Mouse (Mus musculus) heart, embryonic 15.5 days (tissue): Measurements from ENCODE around the gene Chac2. TPM values are rescaled to one million over a fixed set of nuclear protein-coding genes. Genes with fewer than 3 reads are reported as not detected.
"Not testable (repeated sequence)": the region's sequence is repeated elsewhere in the genome, so short reads cannot be mapped to it uniquely, and the experiment has no call there.

Experiments used
- ATAC-seq: fragments of 200-750 bp; cut with Nextera tagmentation; replicated peaks from 2 replicates; pipeline ENCODE4 v1.8.0; 2017; ENCODE audit warnings: low read depth, moderate TSS enrichment; ENCODE audit not compliant: insufficient number of reproducible peaks, insufficient read depth, low FRiP score
- H3K27ac ChIP-seq: fragments of 300-500 bp; sonication (generic); 2 replicates; pipeline ENCODE4 v1.5.1; 2015; ENCODE audit warnings: mild to moderate bottlenecking, inconsistent platforms
- H3K27me3 ChIP-seq: fragments of 300-500 bp; sonication (generic); 2 replicates; pipeline ENCODE4 v1.6.1; 2015; ENCODE audit warnings: inconsistent platforms
- H3K36me3 ChIP-seq: fragments of 300-500 bp; sonication (generic); 2 replicates; pipeline ENCODE4 v1.6.1; 2015; ENCODE audit warnings: mild to moderate bottlenecking, inconsistent platforms
- H3K4me1 ChIP-seq: fragments of 300-500 bp; sonication (generic); replicated peaks from 2 replicates; pipeline ENCODE4 v1.6.1; 2015; ENCODE audit warnings: inconsistent platforms
- H3K4me2 ChIP-seq: fragments of 300-500 bp; sonication (generic); 2 replicates; pipeline ENCODE4 v1.6.1; 2015; ENCODE audit warnings: inconsistent platforms, mild to moderate bottlenecking, moderate library complexity
- H3K4me3 ChIP-seq: fragments of 300-500 bp; sonication (generic); 2 replicates; pipeline ENCODE4 v1.5.1; 2015; ENCODE audit warnings: mild to moderate bottlenecking, inconsistent platforms
- H3K9ac ChIP-seq: fragments of 300-500 bp; sonication (generic); 2 replicates; pipeline ENCODE4 v1.6.1; 2015; ENCODE audit warnings: mild to moderate bottlenecking, inconsistent platforms
- H3K9me3 ChIP-seq: fragments of 300-500 bp; sonication (generic); replicated peaks from 2 replicates; pipeline ENCODE4 v1.6.1; 2016; ENCODE audit warnings: inconsistent platforms
- WGBS: fragments of 180-500 bp; shearing (Covaris S2); methylation state at CpG from one replicate; pipeline ENCODE4 v1.1.7; 2015; ENCODE audit warnings: mixed read lengths; 5-methylcytosine and 5-hydroxymethylcytosine counted together
- polyA plus RNA-seq: library from polyadenylated mRNA; unstranded; fragments of >200 nt; fragmentation: Nextera tagmentation; extraction: Ambion mirVana; gene quantifications from 2 replicates; pipeline ENCODE4 v1.2.1, GENCODE M21; 2015

Gene Chac2
- polyA plus RNA-seq: 14.7 and 18.2 TPM in 2 replicates

DNA sequence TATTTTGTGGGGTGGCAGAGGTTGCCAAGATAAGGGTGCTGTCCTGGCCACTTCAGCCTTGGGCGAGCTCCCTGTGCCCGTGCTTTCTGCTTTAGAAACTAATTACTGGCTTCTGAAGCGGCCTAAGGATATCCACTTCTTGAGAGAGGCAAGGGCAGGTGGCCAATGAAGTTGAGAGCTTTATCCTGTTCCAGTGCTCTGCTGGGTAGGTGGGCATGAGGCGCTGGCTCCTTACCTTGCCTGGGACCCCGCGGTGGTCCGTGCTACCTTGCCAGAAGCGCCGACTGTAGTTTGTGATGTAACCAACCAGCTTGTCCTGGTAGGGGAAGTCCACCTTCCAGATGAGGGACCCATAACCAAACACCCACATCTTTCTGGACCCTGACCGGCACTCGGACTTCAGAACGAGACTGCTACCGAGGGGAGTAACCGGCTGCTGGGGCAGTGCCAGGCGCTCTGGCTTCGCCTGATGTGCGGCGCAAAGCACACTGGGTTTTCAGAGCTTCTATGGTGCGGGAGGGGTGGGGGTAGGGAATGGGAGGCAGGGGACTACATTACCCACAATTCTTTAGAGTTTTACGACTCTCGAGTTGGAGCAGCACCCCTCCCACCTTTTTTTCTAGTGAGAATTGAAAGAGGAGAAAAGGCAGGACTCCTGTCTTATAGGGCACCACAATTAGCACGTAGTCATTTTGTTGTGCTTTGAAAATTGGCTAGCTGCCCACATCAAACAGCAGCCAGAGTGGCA lies at the start of gene Chac2:
Gene Chac2, minus strand, starts transcription at position 474 of the 748 bp plus-strand sequence.
- ATAC-seq: peak; percentile 96
- Histone ChIP-seq H3K27ac (peak within 1 kb of the TSS; percentile 87), H3K4me2 (peak within 1 kb of the TSS; percentile 78), H3K4me1 (peaks cover 9% of the 10 kb centered on the region), H3K4me3 (peak within 1 kb of the TSS; percentile 73), H3K36me3 (no peaks in the 10 kb centered on the region), H3K9ac (peak within 1 kb of the TSS; percentile 77), H3K9me3 (no peaks in the 10 kb centered on the region), H3K27me3 (no peaks in the 10 kb centered on the region)
- WGBS: under 1% methylated on average over 22 of the region's 22 CpGs

DNA sequence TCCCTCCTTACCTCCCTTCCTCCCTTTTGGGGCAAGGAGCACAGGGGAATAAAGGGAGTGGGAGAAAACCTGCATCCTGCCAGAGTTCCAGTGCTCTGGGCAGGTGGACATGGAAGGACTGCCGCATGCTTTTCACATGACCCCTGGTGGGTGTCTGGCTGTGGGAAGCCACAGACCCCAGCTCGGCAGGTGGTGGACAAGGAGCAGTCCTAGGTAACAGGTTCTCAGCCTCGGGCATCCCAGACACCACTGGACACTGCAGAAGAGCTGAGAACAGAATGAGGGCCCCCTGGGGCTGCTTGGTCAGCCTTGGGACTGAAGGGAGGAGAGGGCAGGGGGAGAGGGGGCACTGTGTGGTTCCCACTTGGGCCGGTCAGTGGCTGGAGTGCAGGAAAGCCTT lies 48.8 kb upstream of the Chac2 start:
- Histone ChIP-seq H3K4me3 (no peak overlapping the region), H3K36me3 (peaks cover 11% of the 10 kb centered on the region; the same call in 1 of the 2 replicates), H3K27me3 (no peaks in the 10 kb centered on the region), H3K27ac (no peak overlapping the region), H3K4me2 (no peak overlapping the region), H3K4me1 (no peaks in the 10 kb centered on the region), H3K9me3 (no peaks in the 10 kb centered on the region), H3K9ac (no peak overlapping the region)
- WGBS: 93% methylated on average over 4 of the region's 4 CpGs
- ATAC-seq: no peak

DNA sequence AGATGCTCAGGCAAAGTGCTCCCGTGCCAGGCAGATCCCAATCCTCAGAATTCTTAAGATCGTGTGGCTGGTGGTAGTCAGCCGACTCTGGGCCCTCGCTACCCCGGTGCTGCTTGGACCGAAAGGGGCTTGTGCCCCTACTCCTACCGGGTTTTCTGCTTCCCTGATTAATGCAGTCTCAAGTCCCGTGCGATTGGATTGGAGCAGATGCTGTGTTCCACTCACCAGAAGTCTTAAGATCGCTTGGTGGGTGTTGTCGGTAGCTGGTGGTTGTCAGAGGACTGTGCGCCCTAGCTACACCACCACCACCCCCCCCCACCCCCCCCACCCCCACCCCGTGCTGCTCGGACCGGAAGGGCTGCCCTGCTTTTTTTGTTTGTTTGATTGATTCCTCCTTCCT lies 31.3 kb upstream of the Chac2 start:
- H3K27ac ChIP-seq, H3K36me3 ChIP-seq, H3K27me3 ChIP-seq, H3K4me2 ChIP-seq, H3K9ac ChIP-seq, H3K4me1 ChIP-seq, ATAC-seq, H3K9me3 ChIP-seq, H3K4me3 ChIP-seq: not testable (repeated sequence)
- WGBS: 70% methylated on average over 15 of the region's 15 CpGs

DNA sequence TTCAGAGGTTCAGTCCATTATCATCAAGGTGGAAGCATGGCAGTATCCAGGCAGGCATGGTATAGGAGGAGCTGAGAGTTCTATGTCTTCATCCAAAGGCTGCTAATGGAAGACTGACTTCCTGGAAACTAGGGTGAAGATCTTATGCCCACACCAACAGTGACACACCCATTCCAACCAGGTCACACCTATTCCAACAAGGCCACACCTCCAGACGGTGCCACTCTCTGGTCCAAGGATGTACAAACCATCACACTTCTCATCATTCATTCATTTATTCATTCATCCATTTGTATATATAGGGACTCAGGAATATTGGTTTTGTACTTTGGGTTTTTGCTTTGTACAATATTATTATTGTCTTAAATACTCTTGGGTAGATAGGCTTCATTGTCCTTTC lies 23.5 kb upstream of the Chac2 start:
- not testable (repeated sequence) for ATAC-seq, H3K9ac ChIP-seq, H3K27ac ChIP-seq, H3K4me3 ChIP-seq, H3K27me3 ChIP-seq, H3K36me3 ChIP-seq, H3K9me3 ChIP-seq, H3K4me2 ChIP-seq, H3K4me1 ChIP-seq
- 88% methylated on average over 1 of the region's 1 CpGs for WGBS

DNA sequence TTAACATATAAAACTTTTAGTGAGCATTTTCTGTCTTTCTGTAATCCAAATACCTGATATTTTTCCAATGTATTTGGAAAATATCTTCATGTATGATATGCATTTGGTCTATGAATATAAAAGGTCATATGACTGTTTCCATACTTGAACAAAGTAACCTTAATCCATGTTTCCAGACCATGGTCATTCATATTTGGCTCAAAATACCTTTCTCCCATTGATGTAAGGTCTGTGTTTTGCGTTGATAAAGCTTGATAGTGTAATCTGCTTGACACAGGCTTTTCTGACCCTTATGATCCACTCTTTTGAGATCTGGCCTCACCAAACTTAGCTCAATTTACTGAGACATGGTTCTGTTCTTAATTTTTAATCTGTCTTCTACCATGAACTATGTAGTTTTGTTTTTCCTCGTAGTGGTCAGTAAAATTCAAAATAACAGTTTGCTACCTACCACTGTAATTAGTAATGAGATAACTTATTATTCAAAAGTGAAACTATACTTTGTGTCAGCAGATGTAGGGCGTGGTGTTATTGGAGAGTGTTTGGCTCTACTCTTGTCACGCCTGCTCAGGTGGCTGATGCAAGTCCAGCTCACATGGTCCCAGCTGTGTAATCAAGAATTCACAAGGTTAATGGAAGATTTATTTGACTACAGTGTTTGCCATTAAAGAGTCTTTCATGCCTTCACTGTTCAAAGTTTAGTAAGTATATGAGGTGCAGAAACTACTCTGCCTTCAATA lies 15.2 kb upstream of the Chac2 start:
- no peak overlapping the region for H3K27ac ChIP-seq
- WGBS: 89% methylated on average over 4 of the region's 4 CpGs
- no peaks in the 10 kb centered on the region for H3K27me3 ChIP-seq
- H3K4me1 ChIP-seq: no peaks in the 10 kb centered on the region
- no peak overlapping the region for H3K4me3 ChIP-seq
- no peak overlapping the region for H3K9ac ChIP-seq
- ATAC-seq: no peak
- H3K9me3 ChIP-seq: no peaks in the 10 kb centered on the region
- no peaks in the 10 kb centered on the region for H3K36me3 ChIP-seq
- no peak overlapping the region for H3K4me2 ChIP-seq

DNA sequence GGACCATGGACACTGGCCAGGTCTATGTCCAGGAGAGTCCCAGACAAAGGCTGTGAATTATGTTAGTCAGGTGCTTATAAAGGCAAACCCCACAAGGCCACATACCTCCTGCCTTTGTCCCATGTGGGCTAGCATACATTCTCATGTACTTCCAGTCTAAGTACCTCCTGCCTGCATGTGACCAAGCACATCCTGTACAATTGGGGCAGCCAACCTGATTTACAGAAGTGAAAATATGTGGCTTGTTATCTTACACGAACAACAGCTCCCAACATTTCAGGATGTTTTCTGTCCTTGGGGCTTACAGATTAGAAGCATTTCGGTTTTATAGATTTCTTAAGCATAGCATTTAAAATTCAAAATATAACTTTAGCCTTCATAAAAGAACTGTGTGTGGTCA lies 13.9 kb upstream of the Chac2 start:
- WGBS: 74% methylated on average over 2 of the region's 2 CpGs
- no peaks in the 10 kb centered on the region for H3K36me3 ChIP-seq

DNA sequence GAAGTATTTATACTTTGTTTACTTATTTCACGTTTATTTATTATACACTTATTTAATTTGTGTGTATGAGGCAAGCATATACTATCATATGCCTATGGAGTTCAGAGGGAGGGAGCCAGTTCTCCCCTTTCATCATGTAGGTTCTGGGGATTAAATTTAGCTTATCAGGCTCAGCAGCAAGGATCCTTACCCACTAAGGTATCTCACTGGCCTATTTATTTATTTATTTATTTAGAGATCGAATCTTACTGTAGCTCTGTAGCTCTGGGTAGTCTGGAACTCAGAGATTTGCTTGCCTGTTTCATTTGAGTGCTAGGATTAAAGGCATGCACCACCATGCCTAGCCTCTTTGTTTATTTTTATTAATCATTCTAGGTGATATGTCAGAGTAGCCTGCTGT lies 12.6 kb upstream of the Chac2 start:
- H3K4me1 ChIP-seq: no peaks in the 10 kb centered on the region
- 65% methylated on average over 2 of the region's 2 CpGs for WGBS
- H3K9me3 ChIP-seq: no peaks in the 10 kb centered on the region
- ATAC-seq: no peak
- no peak overlapping the region for H3K4me3 ChIP-seq
- no peak overlapping the region for H3K9ac ChIP-seq
- H3K27ac ChIP-seq: no peak overlapping the region
- H3K27me3 ChIP-seq: no peaks in the 10 kb centered on the region
- no peaks in the 10 kb centered on the region for H3K36me3 ChIP-seq
- H3K4me2 ChIP-seq: no peak overlapping the region

More for the DNA sequence above, 13.9 kb upstream of the Chac2 start:
- H3K27ac ChIP-seq: no peak overlapping the region
- no peak for ATAC-seq
- H3K4me2 ChIP-seq: no peak overlapping the region
- no peak overlapping the region for H3K9ac ChIP-seq
- no peaks in the 10 kb centered on the region for H3K4me1 ChIP-seq
- H3K4me3 ChIP-seq: no peak overlapping the region
- H3K9me3 ChIP-seq: no peaks in the 10 kb centered on the region
- H3K27me3 ChIP-seq: no peaks in the 10 kb centered on the region

DNA sequence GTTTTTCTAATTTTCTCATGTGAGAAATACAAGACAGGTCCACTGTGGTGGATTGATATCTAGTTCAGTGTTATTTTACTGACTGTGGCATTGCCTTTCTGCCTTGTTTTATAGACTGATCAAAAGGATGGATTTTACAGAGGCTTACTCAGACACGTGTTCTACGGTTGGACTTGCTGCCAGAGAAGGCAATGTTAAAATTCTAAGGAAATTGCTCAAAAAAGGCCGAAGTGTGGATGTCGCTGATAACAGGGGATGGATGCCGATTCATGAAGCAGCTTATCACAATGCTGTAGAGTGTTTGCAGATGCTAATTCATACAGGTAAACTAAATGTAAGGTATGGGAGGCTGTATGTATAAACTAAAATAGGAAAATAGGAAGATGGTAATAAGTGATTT lies 12.0 kb upstream of the Chac2 start:
- Histone ChIP-seq H3K27ac (no peak overlapping the region), H3K4me2 (no peak overlapping the region), H3K9ac (no peak overlapping the region), H3K36me3 (no peaks in the 10 kb centered on the region), H3K4me3 (no peak overlapping the region), H3K9me3 (no peaks in the 10 kb centered on the region), H3K27me3 (no peaks in the 10 kb centered on the region), H3K4me1 (no peaks in the 10 kb centered on the region)
- no peak for ATAC-seq
- WGBS: 79% methylated on average over 5 of the region's 5 CpGs

DNA sequence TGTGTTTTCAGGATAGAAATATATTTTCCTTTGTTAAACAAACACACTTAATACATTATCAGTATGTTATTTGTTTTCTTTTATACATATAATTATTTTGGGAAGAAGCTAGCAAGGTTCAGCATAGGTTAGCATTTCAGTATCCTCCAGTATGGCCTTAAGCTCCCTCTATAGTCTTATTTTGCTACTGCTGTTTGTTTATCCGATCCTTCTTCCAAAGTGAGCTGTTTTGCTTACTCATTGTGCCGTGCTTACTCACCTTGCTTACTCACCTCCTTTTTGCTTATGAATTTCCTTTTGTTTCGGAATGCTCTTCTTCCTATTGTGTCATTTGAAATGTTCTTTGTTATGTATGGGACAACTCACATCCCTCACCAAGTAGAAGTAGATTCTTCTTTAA lies 10.5 kb upstream of the Chac2 start:
- no peak for ATAC-seq
- Histone ChIP-seq H3K27ac (no peak overlapping the region), H3K4me2 (no peak overlapping the region), H3K36me3 (no peaks in the 10 kb centered on the region), H3K4me3 (no peak overlapping the region), H3K27me3 (no peaks in the 10 kb centered on the region), H3K4me1 (no peaks in the 10 kb centered on the region), H3K9ac (no peak overlapping the region), H3K9me3 (no peaks in the 10 kb centered on the region)
- WGBS: 86% methylated on average over 3 of the region's 3 CpGs

DNA sequence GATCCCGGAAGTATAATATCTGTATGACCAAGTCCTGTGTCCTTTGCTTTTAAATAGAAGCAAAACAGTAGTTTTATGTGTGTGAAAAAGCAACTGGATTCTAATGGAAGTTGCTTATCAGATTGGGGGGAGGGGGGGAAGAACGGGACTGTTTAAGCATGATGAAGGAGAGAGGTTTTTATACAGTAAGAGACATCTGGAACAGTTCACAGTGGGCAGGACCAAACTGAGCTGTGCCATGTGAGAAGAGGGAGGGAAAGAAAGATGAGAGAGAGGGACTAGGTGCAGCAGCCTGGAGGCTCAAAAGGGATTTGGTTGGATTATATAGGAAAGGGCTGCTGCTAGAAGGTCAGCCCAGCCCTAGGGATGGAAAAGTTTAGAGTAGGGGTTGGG lies 471 bp upstream of the Chac2 start:
- H3K4me1 ChIP-seq: peaks cover 9% of the 10 kb centered on the region
- H3K4me3 ChIP-seq: peak overlapping the region; percentile 73
- H3K36me3 ChIP-seq: no peaks in the 10 kb centered on the region
- WGBS: 0% methylated on average over 2 of the region's 2 CpGs
- peak overlapping the region; percentile 87 for H3K27ac ChIP-seq
- H3K27me3 ChIP-seq: no peaks in the 10 kb centered on the region
- ATAC-seq: peak; percentile 75
- peak overlapping the region; percentile 77 for H3K9ac ChIP-seq
- no peaks in the 10 kb centered on the region for H3K9me3 ChIP-seq
- peak overlapping the region; percentile 78 for H3K4me2 ChIP-seq

DNA sequence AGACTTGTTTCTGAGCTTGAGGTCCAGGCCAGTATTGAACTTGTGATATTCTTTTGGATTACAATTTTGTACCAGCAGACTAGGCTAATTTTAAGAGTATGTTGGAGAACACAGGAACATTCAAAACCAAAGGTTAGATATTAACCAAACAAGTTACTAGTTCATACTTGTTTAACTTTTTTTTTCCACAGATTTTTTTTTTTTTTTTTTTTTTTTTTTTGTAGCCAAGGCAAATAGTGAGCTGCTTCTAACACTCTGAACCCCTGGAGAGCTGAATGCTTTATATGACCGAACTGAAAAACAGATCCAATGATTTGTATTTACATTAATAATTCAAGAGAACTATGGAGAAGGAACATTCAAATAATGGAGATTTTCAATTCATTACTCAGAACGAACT lies 913 bp downstream of the Chac2 start:
- H3K9ac ChIP-seq: no peak overlapping the region
- no peaks in the 10 kb centered on the region for H3K27me3 ChIP-seq
- H3K4me3 ChIP-seq: no peak overlapping the region
- ATAC-seq: no peak
- H3K4me2 ChIP-seq: peak overlapping the region; percentile 78
- H3K36me3 ChIP-seq: no peaks in the 10 kb centered on the region
- H3K4me1 ChIP-seq: peaks cover 9% of the 10 kb centered on the region
- no peak overlapping the region for H3K27ac ChIP-seq
- 44% methylated on average over 2 of the region's 2 CpGs for WGBS
- H3K9me3 ChIP-seq: no peaks in the 10 kb centered on the region
